Mouse (Mus musculus): Measurements from ENCODE around the gene Spg11. TPM values are rescaled to one million over a fixed set of nuclear protein-coding genes. Genes with fewer than 3 reads are reported as not detected.
"Not testable (repeated sequence)": the region's sequence is repeated elsewhere in the genome, so short reads cannot be mapped to it uniquely, and the experiment has no call there.

Gene Spg11
- polyA plus RNA-seq, 1 experiment: 14.0 TPM

GRCm38 (mm10) chr2:122116888-122117287 is 1.3 kb downstream of the Spg11 start:
- Histone ChIP-seq H3K27me3 (ENCODE audit: control insufficient read depth, insufficient read depth, low read length) (no peaks in the 10 kb centered on the region), H3K4me1 (replicated peaks; ENCODE audit: control insufficient read depth, insufficient read depth, low read length) (no peaks in the 10 kb centered on the region), H3K36me3 (ENCODE audit: control insufficient read depth, insufficient read depth, low read length) (peaks cover 16% of the 10 kb centered on the region), H3K4me3 (ENCODE audit: control insufficient read depth, insufficient read depth, low read length) (no peak overlapping the region), H3K27ac (ENCODE audit: control insufficient read depth, insufficient read depth, low read length) (no peak overlapping the region)
- 100% methylated on average over 2 of the region's 2 CpGs for WGBS
- DNase-seq: no peak
- TF ChIP-seq POLR2A (IDR thresholded peaks at IDR 0.05; ENCODE audit: control insufficient read depth, extremely low read depth, insufficient read depth, low read length, poor library complexity) (no peak), CTCF (IDR thresholded peaks at IDR 0.05; ENCODE audit: borderline replicate concordance, control insufficient read depth, extremely low read depth, insufficient read depth, low read length, poor library complexity) (no peak)

- 84% methylated on average over 4 of the region's 4 CpGs for WGBS
Measured at GRCm38 (mm10) chr2:122109714-122110113, 8.5 kb downstream of the Spg11 start.

GRCm38 (mm10) chr2:122108101-122108500 is 10.1 kb downstream of the Spg11 start:
- H3K4me1 ChIP-seq (replicated peaks; ENCODE audit: control insufficient read depth, insufficient read depth, low read length): no peaks in the 10 kb centered on the region
- peaks cover 34% of the 10 kb centered on the region for H3K36me3 ChIP-seq (ENCODE audit: control insufficient read depth, insufficient read depth, low read length)
- no peak overlapping the region for H3K4me3 ChIP-seq (ENCODE audit: control insufficient read depth, insufficient read depth, low read length)
- H3K27me3 ChIP-seq (ENCODE audit: control insufficient read depth, insufficient read depth, low read length): no peaks in the 10 kb centered on the region
- DNase-seq: no peak
- no peak for TF ChIP-seq POLR2A (IDR thresholded peaks at IDR 0.05; ENCODE audit: control insufficient read depth, extremely low read depth, insufficient read depth, low read length, poor library complexity)
- no peak for TF ChIP-seq CTCF (IDR thresholded peaks at IDR 0.05; ENCODE audit: borderline replicate concordance, control insufficient read depth, extremely low read depth, insufficient read depth, low read length, poor library complexity)
- H3K27ac ChIP-seq (ENCODE audit: control insufficient read depth, insufficient read depth, low read length): no peak overlapping the region
- WGBS: 96% methylated on average over 14 of the region's 14 CpGs

More at GRCm38 (mm10) chr2:122109714-122110113, 8.5 kb downstream of the Spg11 start:
- Histone ChIP-seq H3K27me3 (ENCODE audit: control insufficient read depth, insufficient read depth, low read length) (no peaks in the 10 kb centered on the region), H3K27ac (ENCODE audit: control insufficient read depth, insufficient read depth, low read length) (no peak overlapping the region), H3K4me3 (ENCODE audit: control insufficient read depth, insufficient read depth, low read length) (no peak overlapping the region), H3K4me1 (replicated peaks; ENCODE audit: control insufficient read depth, insufficient read depth, low read length) (no peaks in the 10 kb centered on the region), H3K36me3 (ENCODE audit: control insufficient read depth, insufficient read depth, low read length) (peaks cover 41% of the 10 kb centered on the region)
- no peak for DNase-seq
- TF ChIP-seq CTCF (IDR thresholded peaks at IDR 0.05; ENCODE audit: borderline replicate concordance, control insufficient read depth, extremely low read depth, insufficient read depth, low read length, poor library complexity) (no peak), POLR2A (IDR thresholded peaks at IDR 0.05; ENCODE audit: control insufficient read depth, extremely low read depth, insufficient read depth, low read length, poor library complexity) (no peak)

GRCm38 (mm10) chr2:122102070-122102469 is 16.1 kb downstream of the Spg11 start:
- H3K4me1 ChIP-seq (replicated peaks; ENCODE audit: control insufficient read depth, insufficient read depth, low read length): no peaks in the 10 kb centered on the region
- DNase-seq: peak; percentile 42
- H3K27ac ChIP-seq (ENCODE audit: control insufficient read depth, insufficient read depth, low read length): no peak overlapping the region
- no peak overlapping the region for H3K4me3 ChIP-seq (ENCODE audit: control insufficient read depth, insufficient read depth, low read length)
- peaks cover 43% of the 10 kb centered on the region for H3K36me3 ChIP-seq (ENCODE audit: control insufficient read depth, insufficient read depth, low read length)
- TF ChIP-seq POLR2A (IDR thresholded peaks at IDR 0.05; ENCODE audit: control insufficient read depth, extremely low read depth, insufficient read depth, low read length, poor library complexity) (no peak), CTCF (IDR thresholded peaks at IDR 0.05; ENCODE audit: borderline replicate concordance, control insufficient read depth, extremely low read depth, insufficient read depth, low read length, poor library complexity) (no peak)
- no peaks in the 10 kb centered on the region for H3K27me3 ChIP-seq (ENCODE audit: control insufficient read depth, insufficient read depth, low read length)

- 95% methylated on average over 5 of the region's 5 CpGs for WGBS
Measured at GRCm38 (mm10) chr2:122097686-122098085, 20.5 kb downstream of the Spg11 start.

GRCm38 (mm10) chr2:122093844-122094243 is 24.3 kb downstream of the Spg11 start:
- 100% methylated on average over 4 of the region's 4 CpGs for WGBS
- Histone ChIP-seq H3K27me3 (ENCODE audit: control insufficient read depth, insufficient read depth, low read length) (no peaks in the 10 kb centered on the region), H3K36me3 (ENCODE audit: control insufficient read depth, insufficient read depth, low read length) (peaks cover 67% of the 10 kb centered on the region), H3K4me1 (replicated peaks; ENCODE audit: control insufficient read depth, insufficient read depth, low read length) (no peaks in the 10 kb centered on the region), H3K4me3 (ENCODE audit: control insufficient read depth, insufficient read depth, low read length) (no peak overlapping the region), H3K27ac (ENCODE audit: control insufficient read depth, insufficient read depth, low read length) (no peak overlapping the region)
- DNase-seq: no peak
- TF ChIP-seq POLR2A (IDR thresholded peaks at IDR 0.05; ENCODE audit: control insufficient read depth, extremely low read depth, insufficient read depth, low read length, poor library complexity) (no peak), CTCF (IDR thresholded peaks at IDR 0.05; ENCODE audit: borderline replicate concordance, control insufficient read depth, extremely low read depth, insufficient read depth, low read length, poor library complexity) (no peak)

More at GRCm38 (mm10) chr2:122097686-122098085, 20.5 kb downstream of the Spg11 start:
- H3K27me3 ChIP-seq (ENCODE audit: control insufficient read depth, insufficient read depth, low read length); H3K4me3 ChIP-seq (ENCODE audit: control insufficient read depth, insufficient read depth, low read length); H3K27ac ChIP-seq (ENCODE audit: control insufficient read depth, insufficient read depth, low read length); H3K4me1 ChIP-seq (replicated peaks; ENCODE audit: control insufficient read depth, insufficient read depth, low read length); DNase-seq: not testable (repeated sequence)
- H3K36me3 ChIP-seq (ENCODE audit: control insufficient read depth, insufficient read depth, low read length): peaks cover 72% of the 10 kb centered on the region

- peaks cover 50% of the 10 kb centered on the region for H3K36me3 ChIP-seq (ENCODE audit: control insufficient read depth, insufficient read depth, low read length)
- no peak overlapping the region for H3K4me3 ChIP-seq (ENCODE audit: control insufficient read depth, insufficient read depth, low read length)
- DNase-seq: no peak
- WGBS: 96% methylated on average over 4 of the region's 4 CpGs
- H3K27ac ChIP-seq (ENCODE audit: control insufficient read depth, insufficient read depth, low read length): no peak overlapping the region
- H3K4me1 ChIP-seq (replicated peaks; ENCODE audit: control insufficient read depth, insufficient read depth, low read length): no peaks in the 10 kb centered on the region
- TF ChIP-seq CTCF (IDR thresholded peaks at IDR 0.05; ENCODE audit: borderline replicate concordance, control insufficient read depth, extremely low read depth, insufficient read depth, low read length, poor library complexity): no peak
- TF ChIP-seq POLR2A (IDR thresholded peaks at IDR 0.05; ENCODE audit: control insufficient read depth, extremely low read depth, insufficient read depth, low read length, poor library complexity): no peak
- H3K27me3 ChIP-seq (ENCODE audit: control insufficient read depth, insufficient read depth, low read length): no peaks in the 10 kb centered on the region
Measured at GRCm38 (mm10) chr2:122086446-122086845, 31.7 kb downstream of the Spg11 start.

Measured in thymus, adult 2 months (tissue).